Mouse (Mus musculus) E14TG2a.4 (cell line): ENCODE results near the gene Tmem198b.
"Not testable (repeated sequence)": the region's sequence is repeated elsewhere in the genome, so short reads cannot be mapped to it uniquely, and the experiment has no call there.

Source experiments
- H3K27me3 ChIP-seq: 2 replicates; pipeline ENCODE4 v1.6.1; 2014; ENCODE audit warnings: low read length, control low read depth; ENCODE audit not compliant: insufficient read depth
- H3K36me3 ChIP-seq: 2 replicates; pipeline ENCODE4 v1.6.1; 2014; ENCODE audit warnings: low read length, control low read depth; ENCODE audit not compliant: insufficient read depth
- H3K4me1 ChIP-seq: replicated peaks from 2 replicates; pipeline ENCODE4 v1.6.1; 2014; ENCODE audit warnings: low read depth, low read length, control low read depth
- H3K4me3 ChIP-seq: replicated peaks from 2 replicates; pipeline ENCODE4 v1.5.1; 2014; ENCODE audit warnings: mild to moderate bottlenecking, low read length
- H3K9me3 ChIP-seq: 2 replicates; pipeline ENCODE4 v1.6.1; 2014; ENCODE audit warnings: low read length, control low read depth
- CTCF ChIP-seq: conservative IDR thresholded peaks from 2 replicates; pipeline ENCODE4 v1.5.1; 2014; ENCODE audit warnings: low read length
- NANOG ChIP-seq: IDR thresholded peaks from 2 replicates; pipeline ENCODE4 v1.6.1; 2014; ENCODE audit warnings: borderline replicate concordance, low read length, mixed read lengths
- POU5F1 ChIP-seq: IDR thresholded peaks from 2 replicates; pipeline ENCODE4 v1.6.1; 2014; ENCODE audit warnings: low read length, borderline replicate concordance

The Tmem198b gene

GRCm38 (mm10) chr10:128823821-128824220, 19.7 kb upstream of the Tmem198b start:
- no peaks in the 10 kb centered on the region for H3K27me3 ChIP-seq
- H3K36me3 ChIP-seq = peaks cover 64% of the 10 kb centered on the region
- peaks cover 62% of the 10 kb centered on the region for H3K4me1 ChIP-seq
- TF ChIP-seq POU5F1 (no peak), CTCF (no peak), NANOG (no peak)
- H3K4me3 ChIP-seq = peak overlapping the region; percentile 96
- H3K9me3 ChIP-seq = no peaks in the 10 kb centered on the region

GRCm38 (mm10) chr10:128823087-128823486, 18.9 kb upstream of the Tmem198b start:
- H3K9me3 ChIP-seq, H3K27me3 ChIP-seq: not testable (repeated sequence)
- peak overlapping the region; percentile 96 for H3K4me3 ChIP-seq
- H3K4me1 ChIP-seq = peaks cover 57% of the 10 kb centered on the region
- H3K36me3 ChIP-seq = peaks cover 64% of the 10 kb centered on the region

DNA sequence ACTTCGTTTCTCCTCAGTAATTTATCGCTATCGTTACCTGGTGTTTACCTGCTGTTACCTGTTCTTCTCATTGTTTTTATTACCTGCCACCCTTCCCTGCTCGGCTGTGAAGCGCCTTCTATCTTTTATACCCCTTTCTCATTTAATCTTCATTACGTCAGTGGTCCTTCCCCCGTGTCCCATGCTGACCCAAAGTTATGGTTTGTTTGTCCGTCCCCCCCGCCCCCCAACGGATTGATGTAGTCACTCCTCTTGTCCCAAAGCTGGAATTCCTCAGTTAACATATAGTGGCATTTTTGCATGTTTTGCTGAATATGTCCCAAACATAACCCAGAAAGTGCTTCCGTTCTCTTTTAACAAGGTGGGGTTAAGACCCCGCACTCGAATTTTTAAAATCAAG, 18.0 kb upstream of the Tmem198b start:
- H3K27me3 ChIP-seq = no peaks in the 10 kb centered on the region
- TF ChIP-seq POU5F1 = no peak
- TF ChIP-seq CTCF = no peak
- TF ChIP-seq NANOG = no peak
- peaks cover 55% of the 10 kb centered on the region for H3K4me1 ChIP-seq
- peaks cover 65% of the 10 kb centered on the region for H3K36me3 ChIP-seq
- H3K9me3 ChIP-seq = no peaks in the 10 kb centered on the region
- H3K4me3 ChIP-seq = peak overlapping the region; percentile 96

GRCm38 (mm10) chr10:128821358-128822056, 17.3 kb upstream of the Tmem198b start, which contains the start of gene Ormdl2:
Gene Ormdl2 (minus strand): TSS chr10:128821645.
- Histone ChIP-seq H3K27me3 (no peaks in the 10 kb centered on the region), H3K36me3 (peaks cover 65% of the 10 kb centered on the region), H3K9me3 (no peaks in the 10 kb centered on the region), H3K4me1 (peaks cover 52% of the 10 kb centered on the region), H3K4me3 (peak within 1 kb of the TSS; percentile 96)
- TF ChIP-seq CTCF (no peak), NANOG (no peak), POU5F1 (no peak)

GRCm38 (mm10) chr10:128820217-128820616, 16.0 kb upstream of the Tmem198b start:
- TF ChIP-seq NANOG (no peak), POU5F1 (no peak), CTCF (no peak)
- H3K9me3 ChIP-seq = no peaks in the 10 kb centered on the region
- H3K27me3 ChIP-seq = no peaks in the 10 kb centered on the region
- peaks cover 42% of the 10 kb centered on the region for H3K4me1 ChIP-seq
- H3K36me3 ChIP-seq = peaks cover 65% of the 10 kb centered on the region
- H3K4me3 ChIP-seq = peak overlapping the region; percentile 96

DNA sequence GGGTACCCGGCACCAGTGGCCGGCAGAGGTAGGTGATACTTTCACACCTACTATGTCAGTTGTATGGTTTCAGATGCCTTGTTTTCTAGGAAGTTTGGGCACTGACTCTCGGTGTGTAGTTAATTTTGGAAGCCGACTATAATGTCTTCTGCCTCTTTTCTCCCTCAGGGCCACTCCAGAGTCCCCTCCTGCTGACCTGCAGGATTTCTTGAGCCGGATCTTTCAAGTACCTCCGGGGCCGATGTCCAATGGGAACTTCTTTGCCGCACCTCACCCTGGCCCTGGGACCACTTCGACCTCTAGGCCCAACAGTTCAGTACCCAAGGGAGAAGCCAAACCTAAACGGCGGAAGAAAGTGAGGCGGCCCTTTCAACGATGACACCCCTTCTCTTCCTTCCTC, 12.9 kb upstream of the Tmem198b start, which contains the start of gene Sarnp:
Gene Sarnp, plus strand, starts transcription at position 301 of the 400 bp plus-strand sequence.
- no peak within 1 kb of the TSS for H3K4me3 ChIP-seq
- peaks cover 18% of the 10 kb centered on the region for H3K4me1 ChIP-seq
- TF ChIP-seq CTCF (no peak), POU5F1 (no peak), NANOG (no peak)
- peaks cover 76% of the 10 kb centered on the region for H3K36me3 ChIP-seq
- H3K9me3 ChIP-seq = no peaks in the 10 kb centered on the region
- no peaks in the 10 kb centered on the region for H3K27me3 ChIP-seq

- Histone ChIP-seq H3K36me3 (peaks cover 36% of the 10 kb centered on the region), H3K27me3 (peaks cover 11% of the 10 kb centered on the region), H3K4me1 (peaks cover 51% of the 10 kb centered on the region), H3K4me3 (peak overlapping the region; percentile 100), H3K9me3 (no peaks in the 10 kb centered on the region)
- TF ChIP-seq NANOG (no peak), CTCF (no peak), POU5F1 (no peak)
Measured at GRCm38 (mm10) chr10:128807018-128807417, 2.8 kb upstream of the Tmem198b start.

- Histone ChIP-seq H3K9me3 (no peaks in the 10 kb centered on the region), H3K36me3 (peaks cover 46% of the 10 kb centered on the region), H3K4me3 (peak overlapping the region; percentile 100), H3K27me3 (peaks cover 20% of the 10 kb centered on the region), H3K4me1 (peaks cover 59% of the 10 kb centered on the region)
- no peak for TF ChIP-seq POU5F1
Measured at GRCm38 (mm10) chr10:128806086-128806485, 1.9 kb upstream of the Tmem198b start.
